Mouse (Mus musculus) gastrocnemius, postnatal 14 days (tissue): ENCODE measurements around the gene Ccr1. TPM values are rescaled to one million over a fixed set of nuclear protein-coding genes. Genes with fewer than 3 reads are reported as not detected.
"Not testable (repeated sequence)": the region's sequence is repeated elsewhere in the genome, so short reads cannot be mapped to it uniquely, and the experiment has no call there.

Source experiments
- DNase-seq: peaks from one replicate; pipeline ENCODE4 v3.0.0; 2021; ENCODE audit warnings: mixed read lengths
- intact Hi-C: fragments of 180-260 bp; cut with DNase I; formaldehyde crosslinking; loops from one replicate; pipeline ENCODE4 v1.15.1; 2025; ENCODE audit warnings: low total_unique reads
- total RNA-seq, 2 experiments: library from RNA; stranded (reverse); gene quantifications; 2 replicates each; pipeline ENCODE4 v1.2.3; 2021

Ccr1 gene
- total RNA-seq, 2 experiments from 2014 or later = 0.55 to 1.1 TPM

DNA sequence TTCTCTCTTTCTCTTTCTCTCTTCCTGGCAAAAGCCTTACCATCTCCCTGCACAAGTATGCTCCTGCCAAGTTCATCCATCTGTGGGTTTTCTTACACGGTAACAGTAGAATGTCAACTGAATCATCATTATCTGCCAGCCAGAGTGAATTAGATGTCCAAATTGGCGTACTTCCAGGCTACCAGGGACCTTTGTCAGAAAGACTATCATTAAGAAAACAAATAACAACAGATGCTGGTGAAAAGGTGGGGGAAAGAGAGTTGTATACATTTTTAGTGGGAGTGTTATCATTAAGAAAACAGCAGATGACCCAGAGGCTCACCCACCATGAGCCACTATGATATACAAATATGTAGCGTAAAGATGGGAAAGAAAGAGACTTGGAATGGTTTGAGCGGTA lies 38.6 kb downstream of the Ccr1 start:
- no peak for DNase-seq
- intact Hi-C loops = no loop called here

DNA sequence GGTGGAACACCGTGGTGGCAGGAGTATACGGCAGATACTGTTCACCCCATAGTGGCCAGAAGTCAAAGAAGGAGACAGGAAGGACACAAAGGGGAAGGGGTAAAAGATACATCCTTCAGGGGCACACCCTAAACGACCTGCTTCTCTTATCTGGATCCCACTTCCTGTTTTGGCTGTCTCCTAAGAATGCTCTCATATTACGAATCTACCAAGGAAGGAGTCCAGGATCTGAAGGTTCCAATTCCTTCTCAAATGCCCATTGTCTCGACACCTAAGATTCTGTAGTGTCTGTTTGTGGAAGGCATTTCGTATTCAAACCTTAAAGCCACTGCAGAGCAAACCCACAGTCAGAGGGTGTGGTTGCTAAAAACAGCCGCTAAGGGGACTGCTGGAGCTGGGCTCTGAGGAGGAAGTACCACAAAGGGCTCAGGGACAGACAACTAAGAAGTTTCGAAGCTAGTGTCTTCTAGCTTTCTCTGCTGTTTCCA lies 39.7 kb downstream of the Ccr1 start:
- no peak for DNase-seq
- intact Hi-C loops = no loop called here

DNA sequence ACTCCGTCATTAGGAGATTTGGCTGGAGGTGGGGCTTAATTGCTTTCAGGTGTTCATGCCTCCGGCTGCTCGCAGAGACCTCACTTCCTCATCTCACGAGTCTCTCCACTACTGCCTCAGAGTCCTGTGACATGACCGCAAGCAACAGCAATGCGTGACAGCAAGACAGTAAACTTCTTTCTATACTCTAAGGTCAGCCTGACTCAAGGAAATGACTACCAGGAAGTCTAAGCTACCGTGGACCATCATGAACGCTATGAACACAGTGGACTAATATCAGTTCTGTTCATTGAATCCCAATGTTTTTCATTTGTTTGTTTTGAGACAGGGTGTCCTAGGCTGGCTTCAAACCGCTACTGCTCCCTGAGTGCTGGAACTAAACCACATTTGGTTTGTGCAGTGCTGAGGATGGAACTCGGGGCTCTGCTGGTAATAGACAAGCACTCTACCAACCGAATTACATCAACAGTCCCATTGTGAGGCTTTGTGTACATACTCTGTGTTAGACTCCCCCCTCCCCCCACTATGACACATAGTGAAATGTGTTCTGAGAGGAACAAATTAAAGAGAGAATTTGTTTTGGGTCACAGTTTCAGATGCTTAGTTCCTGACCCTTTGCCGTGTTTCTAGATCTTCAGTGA lies 40.3 kb downstream of the Ccr1 start:
- DNase-seq = no peak
- intact Hi-C loops = no loop called here

DNA sequence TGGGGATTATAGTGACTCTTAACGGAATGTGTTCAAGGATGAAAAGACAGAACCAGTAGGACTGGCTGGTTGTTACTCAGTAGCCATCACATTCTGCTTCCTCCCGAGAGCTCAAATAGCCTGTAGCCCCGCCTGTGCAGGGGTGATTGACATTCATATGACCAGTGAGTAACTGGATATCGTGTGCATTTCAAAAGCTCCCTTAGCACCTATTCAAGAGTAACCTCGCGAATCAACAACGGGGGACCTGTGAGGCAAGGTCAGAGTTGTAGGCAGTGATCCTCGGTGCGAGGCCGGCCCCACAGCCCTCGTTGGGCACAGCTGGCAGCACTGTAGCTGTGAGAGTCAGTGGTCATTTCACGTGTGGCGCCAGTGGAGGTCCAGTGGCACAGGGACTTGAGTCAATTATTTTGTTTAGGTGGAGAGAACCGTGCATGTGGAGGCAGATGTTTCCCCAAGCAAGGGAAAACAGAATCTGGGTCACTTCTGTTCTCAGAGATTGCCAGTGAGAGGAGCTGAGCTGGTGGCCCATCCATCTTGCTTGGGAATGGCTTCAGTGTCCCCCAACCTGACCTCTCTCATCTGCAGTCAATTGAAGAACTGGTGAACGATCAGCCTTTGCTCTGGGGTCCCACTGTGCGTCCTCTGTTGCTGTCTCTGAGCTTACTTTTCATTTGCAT lies 41.1 kb downstream of the Ccr1 start:
- intact Hi-C loops = no loop called here
- DNase-seq = no peak

DNA sequence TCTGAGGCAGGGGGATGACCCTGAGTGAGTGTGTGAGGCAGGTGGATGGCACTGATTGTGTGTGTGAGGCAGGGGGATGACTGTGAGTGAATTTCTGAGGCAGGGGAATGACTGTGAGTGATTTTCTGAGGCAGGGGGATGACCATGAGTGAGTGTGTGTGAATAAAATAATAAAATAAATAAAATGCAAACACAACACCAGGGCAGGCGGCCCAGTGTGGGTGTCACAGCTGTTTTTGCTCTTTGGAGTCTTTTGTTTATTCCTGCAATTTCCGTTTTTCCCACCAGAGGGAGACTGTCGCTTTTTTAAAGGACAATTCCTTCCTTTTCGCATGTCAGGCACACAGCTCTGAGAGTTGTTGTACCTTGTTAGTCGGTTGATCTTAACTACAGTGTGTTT lies 42.5 kb downstream of the Ccr1 start:
- peak; percentile 40 for DNase-seq
- intact Hi-C loops = not testable (repeated sequence)

DNA sequence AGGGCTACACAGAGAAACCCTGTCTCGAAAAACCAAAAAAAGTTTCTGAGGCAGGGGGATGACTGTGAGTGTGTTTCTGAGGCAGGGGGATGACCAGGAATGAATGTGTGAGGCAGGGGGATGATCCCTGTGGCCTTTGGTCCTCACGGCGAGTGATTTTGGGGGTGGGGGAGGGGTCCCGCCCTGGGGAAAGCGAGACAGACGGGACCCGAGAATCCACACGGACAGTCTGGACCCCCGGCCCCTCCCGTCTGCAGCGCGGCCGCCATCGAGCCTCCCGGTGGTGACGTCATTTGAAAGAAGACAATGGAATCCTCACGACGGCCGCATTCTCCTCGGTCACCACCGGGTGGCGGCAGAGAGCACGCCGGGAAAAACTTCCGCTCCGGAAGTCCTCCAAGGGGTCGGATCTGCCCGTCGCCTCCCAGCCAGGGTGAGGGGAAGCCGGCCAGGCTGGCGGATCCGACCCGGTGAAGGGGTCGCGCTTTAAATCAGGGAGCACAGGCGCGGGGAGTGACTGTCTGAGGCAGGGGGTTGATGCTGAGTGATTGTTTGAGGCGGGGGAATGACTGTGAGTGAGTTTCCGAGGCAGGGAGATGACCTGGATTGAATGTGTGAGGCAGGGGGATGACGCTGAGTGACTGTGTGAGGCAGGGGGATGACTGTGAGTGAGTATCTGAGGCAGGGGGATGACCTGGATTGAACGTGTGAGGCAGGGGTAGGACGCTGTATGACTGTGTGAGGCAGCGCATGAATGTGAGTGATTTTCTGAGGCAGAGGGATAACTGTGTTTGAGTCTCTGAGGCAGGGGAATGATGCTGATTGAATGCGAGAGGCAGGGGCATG lies 43.2 kb downstream of the Ccr1 start:
- peak; percentile 81 for DNase-seq
- intact Hi-C loops = no loop called here

DNA sequence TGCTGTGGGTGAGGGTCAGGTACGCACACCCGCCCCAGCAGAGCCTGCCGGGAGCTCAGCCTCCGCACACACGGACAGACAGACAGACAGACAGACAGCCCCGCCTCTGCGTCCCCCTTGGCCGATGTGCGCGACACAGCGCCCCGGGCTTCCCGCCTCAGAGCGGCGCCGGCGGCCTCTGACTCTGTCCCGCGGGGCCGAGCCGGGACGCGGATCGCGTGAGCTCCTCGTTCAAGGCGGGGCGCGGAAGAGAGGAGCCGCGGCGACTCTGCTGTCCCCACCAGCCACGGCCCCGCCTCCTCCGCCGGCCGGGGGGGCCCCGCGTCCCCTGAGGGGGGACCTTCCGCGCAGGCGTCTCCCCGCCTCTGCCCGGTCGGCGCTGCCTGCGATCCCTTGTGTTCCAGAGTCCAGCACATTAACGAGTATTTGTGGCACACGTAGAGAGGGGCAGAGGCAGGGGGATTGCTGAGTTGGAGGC lies 43.9 kb downstream of the Ccr1 start:
- DNase-seq = peak; percentile 92
- intact Hi-C loops = no loop called here

DNA sequence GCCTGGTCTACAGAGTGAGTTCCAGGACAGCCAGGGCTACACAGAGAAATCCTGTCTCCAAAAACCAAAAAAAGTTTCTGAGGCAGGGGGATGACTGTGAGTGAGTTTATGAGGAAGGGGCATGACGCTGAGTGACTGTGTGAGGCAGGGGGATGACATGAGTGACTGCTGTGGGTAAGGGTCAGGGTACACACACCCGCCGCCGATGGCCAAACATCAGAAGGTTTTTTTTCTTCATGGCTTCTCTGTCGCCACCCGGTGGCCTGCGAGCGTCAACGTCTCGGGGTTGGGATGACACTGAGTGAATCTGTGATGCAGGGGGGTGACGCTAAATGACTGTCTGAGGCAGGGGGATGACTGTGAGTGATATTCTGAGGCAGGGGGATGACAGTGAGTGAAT lies 44.5 kb downstream of the Ccr1 start:
- intact Hi-C loops = not testable (repeated sequence)
- DNase-seq = peak; percentile 75

DNA sequence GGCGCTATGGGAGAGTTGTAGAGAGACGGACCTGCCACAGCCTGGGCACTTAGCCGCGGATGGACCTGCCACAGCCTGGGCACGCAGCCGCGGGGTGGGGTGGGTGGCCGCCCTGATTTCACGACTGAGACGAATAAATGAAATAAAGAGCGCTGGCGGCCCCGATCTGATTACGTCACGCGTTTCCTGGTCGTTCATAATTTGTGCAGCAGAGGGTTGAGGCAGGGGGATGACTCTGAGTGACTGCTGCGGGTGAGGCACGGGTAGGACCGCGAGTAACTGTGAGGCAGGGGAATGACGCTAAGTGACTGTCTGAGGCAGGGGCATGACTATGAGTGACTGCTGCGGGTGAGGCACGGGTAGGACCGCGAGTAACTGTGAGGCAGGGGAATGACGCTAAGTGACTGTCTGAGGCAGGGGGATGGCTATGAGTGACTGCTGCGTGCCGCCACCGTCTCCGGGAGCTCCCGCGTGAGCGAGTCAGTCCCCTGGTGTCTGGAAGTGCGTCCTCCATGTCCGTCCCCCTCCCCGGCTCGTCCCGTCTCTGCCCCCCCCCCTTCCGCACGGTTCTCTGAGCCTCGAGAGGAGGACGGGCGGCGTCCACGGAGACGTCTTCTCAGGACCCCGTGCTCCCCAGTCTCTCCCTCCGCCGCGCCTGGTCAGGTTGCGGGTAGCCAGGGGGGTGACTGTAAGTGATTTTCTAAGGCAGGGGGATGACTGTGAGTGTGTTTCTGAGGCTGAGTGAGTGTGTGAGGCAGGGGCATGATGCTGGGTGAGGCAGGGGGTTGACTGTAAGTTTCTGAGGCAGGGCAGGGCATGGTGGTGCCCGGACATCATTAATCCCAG lies 45.1 kb downstream of the Ccr1 start:
- DNase-seq = peak; percentile 24
- intact Hi-C loops = no loop called here

Other genes with a start within 250 kb of the Ccr1 start
- under 1 TPM in 1 of 2 experiments, not detected in 1; 0.21 TPM for gene Cxcr6, start 162.2 kb downstream of the Ccr1 start, total RNA-seq
- gene Fyco1, start 116.8 kb downstream of the Ccr1 start, total RNA-seq = 100 to 1,000 TPM; 175 to 183 TPM
- not detected for gene Xcr1, start 106.7 kb downstream of the Ccr1 start, total RNA-seq
- gene Ccr1l1, start 9.7 kb upstream of the Ccr1 start, total RNA-seq = not detected
- not detected for gene Ccr3, start 53.3 kb upstream of the Ccr1 start, total RNA-seq
- gene Ccr2, start 133.3 kb upstream of the Ccr1 start, total RNA-seq = 1 to 10 TPM in 1 of 2 experiments, under 1 TPM in 1; 0.78 to 1.2 TPM
- gene Ccr5, start 152.9 kb upstream of the Ccr1 start, total RNA-seq = under 1 TPM; 0.11 to 0.47 TPM